Mouse (Mus musculus) hindbrain, embryonic 14.5 days (tissue): ENCODE data around the gene Klhdc2. TPM values are rescaled to one million over a fixed set of nuclear protein-coding genes. Genes with fewer than 3 reads are reported as not detected.
A peak's percentile ranks its signal among the peaks of the same experiment; 100 is the strongest.

Source experiments
- ATAC-seq: fragments of 200-750 bp; cut with Nextera tagmentation; 2 replicates; pipeline ENCODE4 v1.8.0; 2017; ENCODE audit warnings: moderate number of reproducible peaks, mild to moderate bottlenecking, moderate TSS enrichment, moderate library complexity; ENCODE audit not compliant: low FRiP score
- DNase-seq: peaks from one replicate; pipeline ENCODE4 v3.0.0-alpha.2; 2015; ENCODE audit warnings: low spot score
- H3K27ac ChIP-seq: fragments of 300-500 bp; sonication (generic); 2 replicates; pipeline ENCODE4 v1.5.1; 2014; ENCODE audit warnings: mild to moderate bottlenecking, moderate library complexity
- H3K27me3 ChIP-seq: fragments of 300-500 bp; sonication (generic); 2 replicates; pipeline ENCODE4 v1.6.1; 2014; ENCODE audit warnings: mild to moderate bottlenecking, low read length, mixed read lengths; ENCODE audit not compliant: control insufficient read depth, insufficient read depth
- H3K36me3 ChIP-seq: fragments of 300-500 bp; sonication (generic); replicated peaks from 2 replicates; pipeline ENCODE4 v1.6.1; 2014; ENCODE audit not compliant: control insufficient read depth, insufficient read depth
- H3K4me1 ChIP-seq: fragments of 300-500 bp; sonication (generic); replicated peaks from 2 replicates; pipeline ENCODE4 v1.6.1; 2014; ENCODE audit warnings: antibody characterized with exemption, low read length, mixed read lengths; ENCODE audit not compliant: control insufficient read depth, insufficient read depth
- H3K4me2 ChIP-seq: fragments of 300-500 bp; sonication (generic); replicated peaks from 2 replicates; pipeline ENCODE4 v1.6.1; 2014; ENCODE audit warnings: mild to moderate bottlenecking, moderate library complexity
- H3K4me3 ChIP-seq: fragments of 300-500 bp; sonication (generic); replicated peaks from 2 replicates; pipeline ENCODE4 v1.5.1; 2014; ENCODE audit warnings: mild to moderate bottlenecking, low read length
- H3K9ac ChIP-seq: fragments of 300-500 bp; sonication (generic); 2 replicates; pipeline ENCODE4 v1.6.1; 2014
- H3K9me3 ChIP-seq: fragments of 300-500 bp; sonication (generic); 2 replicates; pipeline ENCODE4 v1.6.1; 2016; ENCODE audit warnings: low read length; ENCODE audit not compliant: control insufficient read depth
- WGBS: fragments of 180-500 bp; shearing (Covaris S2); extraction: QIAGEN DNeasy Blood & Tissue Kit; methylation state at CpG from one replicate; pipeline ENCODE4 v1.1.7; 2014; 5-methylcytosine and 5-hydroxymethylcytosine counted together
- polyA plus RNA-seq: library from polyadenylated mRNA; unstranded; fragments of >200 nt; fragmentation: Nextera tagmentation; extraction: Ambion mirVana; gene quantifications from 2 replicates; pipeline ENCODE4 v1.2.1, GENCODE M21; 2014

Gene Klhdc2
- polyA plus RNA-seq, 1 experiment from 2014 or later: 286 TPM

GRCm38 (mm10) chr12:69279931-69280469 is 16.5 kb upstream of the Klhdc2 start:
- ATAC-seq: no peak

GRCm38 (mm10) chr12:69280915-69281314 is 15.6 kb upstream of the Klhdc2 start:
- Histone ChIP-seq H3K4me2 (no peak overlapping the region), H3K4me3 (no peak overlapping the region), H3K27ac (no peak overlapping the region), H3K4me1 (no peaks in the 10 kb centered on the region), H3K9me3 (no peaks in the 10 kb centered on the region), H3K27me3 (no peaks in the 10 kb centered on the region), H3K36me3 (no peaks in the 10 kb centered on the region), H3K9ac (no peak overlapping the region)
- no peak for ATAC-seq
- DNase-seq: no peak
- WGBS: 91% methylated on average over 3 of the region's 3 CpGs

More at GRCm38 (mm10) chr12:69279931-69280469, 16.5 kb upstream of the Klhdc2 start:
- H3K27me3 ChIP-seq: no peaks in the 10 kb centered on the region
- no peaks in the 10 kb centered on the region for H3K4me1 ChIP-seq
- no peaks in the 10 kb centered on the region for H3K36me3 ChIP-seq
- H3K9me3 ChIP-seq: no peaks in the 10 kb centered on the region
- no peak overlapping the region for H3K27ac ChIP-seq
- H3K9ac ChIP-seq: no peak overlapping the region
- H3K4me2 ChIP-seq: no peak overlapping the region
- 70% methylated on average over 1 of the region's 1 CpGs for WGBS
- no peak for DNase-seq
- no peak overlapping the region for H3K4me3 ChIP-seq

GRCm38 (mm10) chr12:69283146-69283545 is 13.3 kb upstream of the Klhdc2 start:
- ATAC-seq: no peak
- no peak overlapping the region for H3K27ac ChIP-seq

GRCm38 (mm10) chr12:69287535-69287934 is 8.9 kb upstream of the Klhdc2 start:
- H3K27me3 ChIP-seq: no peaks in the 10 kb centered on the region
- no peak for ATAC-seq
- no peaks in the 10 kb centered on the region for H3K9me3 ChIP-seq
- WGBS: 93% methylated on average over 8 of the region's 8 CpGs
- H3K27ac ChIP-seq: no peak overlapping the region
- no peaks in the 10 kb centered on the region for H3K36me3 ChIP-seq
- H3K4me3 ChIP-seq: no peak overlapping the region
- H3K9ac ChIP-seq: no peak overlapping the region
- H3K4me2 ChIP-seq: no peak overlapping the region
- H3K4me1 ChIP-seq: no peaks in the 10 kb centered on the region
- no peak for DNase-seq

More at GRCm38 (mm10) chr12:69283146-69283545, 13.3 kb upstream of the Klhdc2 start:
- no peaks in the 10 kb centered on the region for H3K36me3 ChIP-seq
- no peaks in the 10 kb centered on the region for H3K27me3 ChIP-seq
- 87% methylated on average over 7 of the region's 7 CpGs for WGBS
- no peaks in the 10 kb centered on the region for H3K9me3 ChIP-seq
- H3K4me1 ChIP-seq: no peaks in the 10 kb centered on the region
- no peak overlapping the region for H3K9ac ChIP-seq
- no peak overlapping the region for H3K4me2 ChIP-seq
- no peak overlapping the region for H3K4me3 ChIP-seq
- DNase-seq: no peak

GRCm38 (mm10) chr12:69288699-69289098 is 7.8 kb upstream of the Klhdc2 start:
- H3K4me1 ChIP-seq: no peaks in the 10 kb centered on the region
- 81% methylated on average over 9 of the region's 9 CpGs for whole genome bisulfite sequencing
- H3K4me3 ChIP-seq: no peak overlapping the region
- DNase-seq: no peak
- no peaks in the 10 kb centered on the region for H3K27me3 ChIP-seq
- H3K9me3 ChIP-seq: no peaks in the 10 kb centered on the region
- H3K36me3 ChIP-seq: no peaks in the 10 kb centered on the region
- ATAC-seq: no peak
- H3K27ac ChIP-seq: no peak overlapping the region
- no peak overlapping the region for H3K9ac ChIP-seq
- no peak overlapping the region for H3K4me2 ChIP-seq

- H3K4me3 ChIP-seq: no peak overlapping the region
- H3K9ac ChIP-seq: no peak overlapping the region
- H3K4me1 ChIP-seq: peaks cover 6% of the 10 kb centered on the region; the same call in 1 of the 2 replicates
- H3K27me3 ChIP-seq: no peaks in the 10 kb centered on the region
- DNase-seq: no peak
- no peaks in the 10 kb centered on the region for H3K9me3 ChIP-seq
- H3K4me2 ChIP-seq: no peak overlapping the region
- H3K36me3 ChIP-seq: no peaks in the 10 kb centered on the region
- no peak overlapping the region for H3K27ac ChIP-seq
- 91% methylated on average over 6 of the region's 6 CpGs for WGBS
- ATAC-seq: no peak
These were observed 4.1 kb upstream of the Klhdc2 start for GRCm38 (mm10) chr12:69292401-69292800.

GRCm38 (mm10) chr12:69293815-69294214 is 2.7 kb upstream of the Klhdc2 start:
- Histone ChIP-seq H3K27me3 (no peaks in the 10 kb centered on the region), H3K4me3 (no peak overlapping the region), H3K9me3 (no peaks in the 10 kb centered on the region), H3K4me1 (peaks cover 13% of the 10 kb centered on the region), H3K27ac (no peak overlapping the region), H3K36me3 (peaks cover under 1% of the 10 kb centered on the region; the same call in 1 of the 2 replicates), H3K9ac (no peak overlapping the region), H3K4me2 (no peak overlapping the region)
- DNase-seq (no peak), ATAC-seq (no peak)
- WGBS: 63% methylated on average over 2 of the region's 2 CpGs

- WGBS: 86% methylated on average over 2 of the region's 2 CpGs
- no peak overlapping the region for H3K9ac ChIP-seq
- no peak for ATAC-seq
- DNase-seq: no peak
- no peak overlapping the region for H3K4me2 ChIP-seq
- H3K4me1 ChIP-seq: peaks cover 21% of the 10 kb centered on the region
- no peak overlapping the region for H3K27ac ChIP-seq
- no peaks in the 10 kb centered on the region for H3K27me3 ChIP-seq
- no peaks in the 10 kb centered on the region for H3K9me3 ChIP-seq
- no peak overlapping the region for H3K4me3 ChIP-seq
- peaks cover 11% of the 10 kb centered on the region; the same call in 1 of the 2 replicates for H3K36me3 ChIP-seq
These were observed 1.5 kb upstream of the Klhdc2 start for GRCm38 (mm10) chr12:69294936-69295335.

GRCm38 (mm10) chr12:69295651-69296050 is 830 bp upstream of the Klhdc2 start:
- Histone ChIP-seq H3K27me3 (no peaks in the 10 kb centered on the region), H3K4me3 (peak overlapping the region; percentile 94), H3K9me3 (no peaks in the 10 kb centered on the region), H3K27ac (peak overlapping the region; percentile 97), H3K4me1 (peaks cover 21% of the 10 kb centered on the region), H3K4me2 (peak overlapping the region; percentile 75), H3K9ac (peak overlapping the region; percentile 99), H3K36me3 (peaks cover 18% of the 10 kb centered on the region)
- DNase-seq (no peak), ATAC-seq (no peak)
- 84% methylated on average over 4 of the region's 4 CpGs for WGBS
